Mouse (Mus musculus): Measurements from ENCODE around the gene Cxcl1.
A peak's percentile ranks its signal among the peaks of the same experiment; 100 is the strongest.
"Not testable (repeated sequence)": the region's sequence is repeated elsewhere in the genome, so short reads cannot be mapped to it uniquely, and the experiment has no call there.

Cxcl1 gene

DNA sequence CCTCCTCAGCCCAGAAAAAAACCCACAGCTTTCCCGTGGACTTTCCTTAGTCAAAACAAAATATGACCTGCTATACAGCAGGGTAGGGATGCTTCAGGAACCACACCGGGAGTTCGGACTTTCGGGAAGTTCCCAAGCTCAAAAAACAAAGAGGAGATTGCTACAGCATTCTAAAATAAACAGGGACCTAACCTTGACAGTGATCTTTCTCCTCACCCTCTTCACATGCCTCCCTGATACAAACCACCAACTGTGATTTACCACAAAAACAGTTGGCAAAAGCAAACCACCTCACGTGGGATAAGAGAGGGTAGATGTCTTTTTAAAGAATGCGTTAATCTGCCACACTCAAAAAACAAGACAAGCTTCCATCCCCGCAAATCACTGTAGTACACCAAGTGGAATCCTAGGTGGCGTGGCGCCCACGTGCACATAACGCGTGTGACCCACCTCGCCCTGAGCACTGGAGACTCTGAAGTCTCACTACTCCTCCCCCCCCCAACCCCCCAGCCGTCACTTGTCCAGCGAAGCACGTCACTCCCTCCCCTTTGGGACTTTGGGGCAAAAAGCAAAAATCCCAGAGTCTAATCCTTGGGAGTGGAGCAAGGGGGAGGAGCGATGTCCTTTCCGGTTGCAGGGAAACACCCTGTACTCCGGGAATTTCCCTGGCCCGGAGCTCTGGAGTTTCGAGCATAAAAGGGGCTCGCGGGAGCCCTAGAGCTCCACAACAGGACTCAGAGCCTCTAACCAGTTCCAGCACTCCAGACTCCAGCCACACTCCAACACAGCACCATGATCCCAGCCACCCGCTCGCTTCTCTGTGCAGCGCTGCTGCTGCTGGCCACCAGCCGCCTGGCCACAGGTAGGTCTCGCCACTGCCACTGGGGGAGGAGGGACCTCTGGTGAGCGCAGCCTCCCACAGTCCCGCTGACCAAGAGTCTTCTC, at the start of gene Cxcl1:
Cxcl1 (plus strand) TSS at position 723 of the 945 bp plus-strand sequence.
- no peak for DNase-seq (ENCODE audit: low read depth)

DNA sequence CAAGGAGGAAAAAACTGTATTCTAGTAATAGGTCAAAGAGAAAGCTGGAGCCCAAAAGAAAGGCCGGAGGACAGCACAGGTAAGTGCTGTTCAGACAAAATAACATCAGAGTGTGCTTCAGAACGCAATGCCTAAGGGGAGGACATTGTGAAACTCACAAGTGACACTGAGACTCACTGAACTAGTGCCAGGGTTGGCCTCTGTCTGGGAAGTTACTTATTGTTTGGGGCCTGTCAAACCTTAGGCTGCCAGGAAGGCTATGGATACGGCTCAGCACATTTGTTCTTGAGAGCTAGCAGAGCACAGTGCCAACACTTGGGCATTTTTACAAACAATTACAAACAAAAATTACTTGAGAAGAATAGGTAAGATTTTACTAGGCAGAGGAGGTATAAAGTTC, 47.1 kb upstream of the Cxcl1 start:
- DNase-seq (ENCODE audit: low read depth): no peak

DNA sequence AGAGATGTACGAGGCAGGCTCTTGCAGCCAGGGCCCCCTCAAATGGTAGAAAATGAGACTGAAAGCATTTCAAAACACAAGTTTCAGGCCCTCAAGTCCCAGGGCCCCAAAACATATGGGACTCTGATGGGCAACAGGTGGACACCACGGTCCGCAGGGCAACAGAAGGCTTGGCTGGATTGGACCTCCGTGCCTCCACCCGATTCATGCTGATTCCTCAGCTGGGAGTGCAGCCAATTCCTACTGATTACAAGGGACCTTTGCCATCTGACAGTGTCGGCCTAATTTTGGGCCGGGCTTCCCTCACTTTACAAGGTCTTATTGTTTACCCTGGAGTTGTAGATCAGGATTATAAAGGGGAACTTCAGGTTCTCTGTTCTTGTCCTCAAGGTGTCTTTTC, 40.9 kb upstream of the Cxcl1 start:
- DNase-seq (ENCODE audit: low read depth): not testable (repeated sequence)

DNA sequence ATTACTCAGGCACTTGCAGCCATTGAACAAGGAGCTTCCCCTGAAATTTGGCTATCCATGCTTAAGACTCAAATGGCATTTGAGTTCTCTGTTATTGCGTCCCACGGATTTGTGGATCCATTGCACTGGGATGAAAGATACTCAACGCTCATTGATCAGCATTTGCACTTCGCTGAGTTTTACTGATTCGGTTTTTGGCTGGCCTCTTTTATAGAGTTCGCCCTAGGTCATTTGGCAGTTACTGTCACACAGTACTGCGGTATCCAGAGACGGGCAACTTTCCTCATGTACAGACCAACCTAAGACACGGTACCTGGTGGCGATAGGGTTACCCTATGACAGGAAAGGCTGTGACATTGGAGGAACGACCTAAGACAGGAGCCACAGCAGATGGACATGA, 39.6 kb upstream of the Cxcl1 start:
- DNase-seq (ENCODE audit: low read depth): not testable (repeated sequence)

DNA sequence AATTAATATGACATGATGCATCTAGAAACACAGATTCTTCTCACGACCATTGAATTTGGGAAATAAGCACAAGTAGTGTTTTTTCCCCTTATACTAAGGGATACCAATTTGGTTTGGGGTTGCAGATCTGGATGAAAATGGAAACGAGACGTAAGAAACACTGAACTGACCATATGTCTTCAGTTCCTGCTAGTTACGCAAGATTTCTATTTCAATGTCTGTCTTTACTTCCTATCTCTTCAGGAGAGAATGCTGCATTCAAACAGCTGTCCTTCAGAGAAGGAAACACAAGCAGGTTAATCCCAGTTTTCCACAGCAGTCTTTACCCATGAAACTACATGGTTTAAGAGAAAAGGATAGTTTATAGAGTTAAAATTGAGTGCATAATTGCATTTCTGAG, 37.8 kb upstream of the Cxcl1 start:
- DNase-seq (ENCODE audit: low read depth): no peak

DNA sequence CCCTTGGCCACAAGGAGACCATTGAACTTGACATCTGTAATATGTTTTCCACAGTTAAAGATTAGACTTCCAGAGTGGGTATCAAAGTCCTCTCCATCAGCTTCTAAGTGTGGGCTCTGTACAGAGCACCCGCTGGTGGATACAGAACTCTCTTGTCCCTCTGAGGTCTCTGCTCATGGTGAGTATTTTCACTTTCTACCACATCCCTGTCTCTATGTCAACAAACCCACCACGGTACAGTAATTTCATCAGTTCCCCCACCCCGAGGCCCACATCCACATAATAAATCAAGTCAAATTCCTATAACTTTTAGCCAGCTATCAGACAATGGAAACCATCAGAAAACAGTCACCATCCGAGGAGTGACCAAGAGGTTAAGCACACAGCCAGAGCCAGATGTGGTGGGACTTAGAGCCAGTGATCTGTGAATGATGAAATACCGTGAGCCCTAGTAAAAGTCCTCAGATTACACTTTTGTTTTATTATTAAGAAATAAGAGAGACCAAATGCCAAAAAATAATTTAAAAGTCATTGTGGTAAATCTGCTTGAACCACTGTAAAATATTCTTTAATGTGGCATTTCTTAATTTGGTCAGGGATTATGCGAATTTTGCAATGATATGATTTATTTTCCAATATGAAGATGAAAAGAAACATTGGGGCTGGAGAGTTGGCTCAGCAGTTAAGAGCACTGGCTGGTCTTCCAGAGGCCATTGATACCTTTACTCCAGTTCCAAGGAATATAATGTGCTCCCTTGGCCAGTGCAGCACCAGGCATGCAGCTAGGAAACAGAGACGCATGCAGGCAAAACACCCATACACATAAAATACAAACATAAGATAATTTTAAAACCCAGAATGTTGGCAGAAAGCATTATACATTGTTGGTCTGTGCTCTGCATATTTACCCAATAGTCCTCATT, 35.5 kb upstream of the Cxcl1 start:
- DNase-seq (ENCODE audit: low read depth): peak; percentile 54

DNA sequence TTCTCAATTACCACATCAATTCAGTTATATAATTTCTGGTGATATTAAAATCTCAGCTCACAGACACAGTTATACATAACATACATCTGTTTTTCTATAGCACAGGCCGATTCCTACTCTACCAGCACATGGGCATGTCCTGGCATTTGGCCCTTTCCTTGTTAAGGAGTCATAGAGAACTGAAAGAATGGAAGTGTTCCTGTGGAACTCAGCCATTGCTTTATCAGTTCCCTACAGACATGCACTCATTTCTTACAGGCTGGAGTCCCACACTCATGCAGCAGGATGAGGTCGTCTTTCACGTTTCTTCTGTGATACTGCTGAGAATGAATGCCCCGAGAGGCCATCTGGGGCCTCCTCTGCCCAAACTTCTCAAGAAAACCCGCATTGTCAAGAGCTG, 33.6 kb upstream of the Cxcl1 start:
- DNase-seq (ENCODE audit: low read depth): no peak

DNA sequence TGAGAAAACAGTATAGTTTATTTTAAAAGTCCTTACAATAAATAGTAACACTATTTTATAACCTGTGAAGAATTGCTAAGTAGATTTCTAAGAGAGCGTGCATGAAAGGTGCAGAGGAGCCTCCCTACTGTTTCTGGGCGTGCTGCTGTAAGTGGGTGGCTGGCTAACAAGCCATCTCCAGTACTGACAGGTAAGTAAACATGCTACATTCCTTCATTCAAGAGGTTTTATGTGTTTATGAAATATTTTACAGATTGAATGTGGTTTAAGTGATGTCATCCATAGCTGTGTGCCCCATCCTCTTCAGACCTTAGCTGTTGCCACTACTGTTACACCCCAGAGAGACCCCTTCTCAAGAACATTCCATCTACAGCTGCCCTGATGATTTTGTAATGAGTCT, 32.6 kb upstream of the Cxcl1 start:
- DNase-seq (ENCODE audit: low read depth): no peak

DNA sequence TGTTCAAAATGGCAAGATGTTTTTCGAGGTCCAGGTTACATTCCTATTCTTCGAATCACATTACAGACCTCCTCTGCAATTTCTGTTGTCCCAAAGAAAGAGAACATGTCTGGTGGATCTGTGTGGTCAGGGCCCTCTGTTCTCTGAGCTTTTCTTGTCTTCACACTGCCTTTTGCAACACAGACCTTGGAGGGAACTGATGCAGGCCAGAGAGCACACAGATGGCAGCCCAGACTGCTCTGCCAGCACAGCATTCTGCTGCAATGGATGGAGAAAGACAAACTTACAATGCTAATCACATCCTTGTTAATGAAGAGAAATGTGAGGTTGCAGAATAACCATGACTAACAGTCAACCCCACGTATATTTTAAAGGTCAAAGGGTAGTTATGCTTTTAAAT, 32.0 kb upstream of the Cxcl1 start:
- DNase-seq (ENCODE audit: low read depth): no peak

DNA sequence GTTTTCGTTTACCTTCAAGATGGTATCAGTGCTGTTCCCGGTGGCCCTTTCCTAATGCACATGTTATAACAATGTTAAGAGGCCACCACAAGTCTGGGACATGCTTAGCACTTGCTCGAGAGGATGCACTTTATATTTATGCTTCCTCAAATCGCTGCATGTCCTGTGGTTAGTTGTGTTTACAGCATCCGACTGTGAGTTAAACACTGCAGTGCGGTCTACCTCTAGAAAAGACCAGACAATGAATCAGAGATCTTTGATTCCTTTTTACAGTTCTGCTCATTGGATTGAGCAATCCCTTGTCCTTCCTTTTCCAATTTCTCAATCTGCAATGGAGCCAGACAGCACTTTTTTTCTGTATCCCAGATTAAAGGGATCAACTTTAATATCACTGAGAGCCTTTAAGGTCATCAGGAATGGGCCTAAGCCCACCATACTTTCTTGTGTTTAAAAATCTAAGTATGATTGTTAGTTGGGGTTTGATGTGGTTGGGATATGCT, 29.1 kb upstream of the Cxcl1 start:
- no peak for DNase-seq (ENCODE audit: low read depth)

DNA sequence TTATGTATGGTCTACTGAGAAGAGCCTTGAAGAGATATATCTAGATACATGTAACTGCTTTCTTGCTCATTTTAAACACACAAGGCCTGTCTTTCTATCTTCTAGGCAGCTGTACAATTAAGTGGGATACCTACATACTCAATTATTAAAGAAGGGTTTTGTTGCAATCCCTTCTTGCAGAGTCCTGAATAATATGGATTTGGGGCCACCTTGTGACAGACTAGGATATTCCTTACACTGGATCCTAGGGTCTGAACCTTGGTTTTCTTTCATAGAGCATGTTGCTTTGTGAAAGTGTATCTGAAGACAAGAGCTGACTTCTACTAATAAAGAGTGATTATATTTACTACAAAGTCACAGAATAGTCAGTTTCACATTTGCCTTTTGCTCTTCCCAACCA, 24.3 kb upstream of the Cxcl1 start:
- no peak for DNase-seq (ENCODE audit: low read depth)

DNA sequence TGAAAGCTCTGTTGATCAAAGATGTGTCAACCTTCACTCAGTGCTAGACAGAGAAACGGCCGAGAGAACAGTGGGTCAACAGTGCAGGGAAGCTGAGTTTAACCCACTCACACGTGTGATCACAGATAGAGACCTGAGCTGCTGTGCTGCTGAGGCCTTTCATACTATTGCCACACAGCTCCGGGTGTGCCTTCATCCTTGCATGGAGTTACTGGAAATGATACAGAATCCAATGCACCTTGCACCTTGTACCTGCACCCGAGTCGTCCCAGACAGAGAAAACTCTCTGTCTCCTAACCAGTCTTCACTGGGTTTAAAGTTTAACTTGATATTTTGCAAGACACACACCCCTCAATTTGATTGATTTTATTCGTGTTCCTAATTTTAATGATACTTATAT, 18.7 kb upstream of the Cxcl1 start:
- no peak for DNase-seq (ENCODE audit: low read depth)

DNA sequence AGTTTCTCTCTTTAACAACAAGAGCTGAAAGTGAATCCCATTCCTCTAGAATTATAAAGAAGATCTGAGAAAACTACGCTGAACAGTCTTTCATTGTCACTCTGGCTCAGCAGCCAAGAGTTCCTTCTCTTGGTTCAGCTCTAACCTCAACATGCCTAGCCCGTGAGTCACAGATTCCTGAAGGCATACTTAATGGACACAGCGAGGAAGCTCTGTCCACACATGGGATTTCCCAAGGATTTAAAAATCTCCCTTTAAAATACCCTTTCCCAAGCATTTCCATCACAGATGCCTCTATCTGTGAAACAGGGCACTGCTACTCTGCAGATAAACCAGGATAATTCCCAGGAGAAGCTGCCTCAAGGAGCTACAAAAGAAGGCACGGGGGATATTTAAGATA, 15.0 kb upstream of the Cxcl1 start:
- DNase-seq (ENCODE audit: low read depth): peak; percentile 66

DNA sequence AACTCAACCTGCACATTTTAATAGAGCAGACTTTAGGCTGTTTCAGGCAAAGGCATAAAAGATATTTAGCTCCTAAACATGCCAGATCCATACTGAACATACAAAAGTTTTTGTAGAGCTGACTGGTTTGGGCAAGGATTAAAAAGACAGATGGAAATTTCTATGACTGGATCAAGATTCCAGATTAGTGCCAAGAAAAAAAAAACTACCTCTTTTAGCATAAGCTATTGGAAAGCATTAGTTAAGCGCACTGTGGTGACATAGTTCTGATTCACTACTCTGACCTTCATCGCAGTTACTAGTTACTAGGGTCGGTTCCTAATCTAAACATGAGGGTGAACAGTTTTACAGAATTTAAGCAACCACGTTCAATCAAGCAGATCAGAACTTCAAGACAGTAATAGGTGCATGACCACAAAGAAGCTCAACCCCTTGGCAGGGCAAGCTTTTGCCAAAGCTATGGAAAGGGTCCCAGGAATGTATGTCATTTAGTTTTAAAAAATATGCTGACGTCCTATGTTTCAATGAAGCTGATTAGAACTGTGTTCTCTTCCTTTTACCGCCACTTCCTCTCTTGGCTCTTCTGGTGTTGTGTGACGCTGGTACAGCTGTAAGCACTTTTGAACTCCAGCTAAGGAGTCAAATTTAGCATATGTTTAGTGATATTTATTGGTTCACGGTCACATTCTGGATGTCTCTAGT, 14.4 kb upstream of the Cxcl1 start:
- DNase-seq (ENCODE audit: low read depth): no peak

DNA sequence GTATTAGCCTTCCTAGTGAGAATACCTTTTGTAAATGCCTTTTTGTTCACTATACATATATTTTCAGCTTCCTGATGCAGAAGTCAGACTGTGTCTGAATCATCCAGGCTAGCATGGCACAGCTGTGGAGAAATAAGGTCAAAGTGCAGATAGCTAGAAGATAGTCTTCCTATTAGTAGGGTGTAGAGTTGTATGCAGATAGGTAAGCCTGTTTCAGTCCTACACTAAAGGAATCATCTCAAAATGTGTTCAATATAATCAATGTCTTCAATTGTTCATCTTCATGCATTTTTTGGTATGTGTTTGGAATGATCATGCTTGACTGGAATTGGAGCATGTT, 13.9 kb upstream of the Cxcl1 start:
- DNase-seq (ENCODE audit: low read depth): no peak

DNA sequence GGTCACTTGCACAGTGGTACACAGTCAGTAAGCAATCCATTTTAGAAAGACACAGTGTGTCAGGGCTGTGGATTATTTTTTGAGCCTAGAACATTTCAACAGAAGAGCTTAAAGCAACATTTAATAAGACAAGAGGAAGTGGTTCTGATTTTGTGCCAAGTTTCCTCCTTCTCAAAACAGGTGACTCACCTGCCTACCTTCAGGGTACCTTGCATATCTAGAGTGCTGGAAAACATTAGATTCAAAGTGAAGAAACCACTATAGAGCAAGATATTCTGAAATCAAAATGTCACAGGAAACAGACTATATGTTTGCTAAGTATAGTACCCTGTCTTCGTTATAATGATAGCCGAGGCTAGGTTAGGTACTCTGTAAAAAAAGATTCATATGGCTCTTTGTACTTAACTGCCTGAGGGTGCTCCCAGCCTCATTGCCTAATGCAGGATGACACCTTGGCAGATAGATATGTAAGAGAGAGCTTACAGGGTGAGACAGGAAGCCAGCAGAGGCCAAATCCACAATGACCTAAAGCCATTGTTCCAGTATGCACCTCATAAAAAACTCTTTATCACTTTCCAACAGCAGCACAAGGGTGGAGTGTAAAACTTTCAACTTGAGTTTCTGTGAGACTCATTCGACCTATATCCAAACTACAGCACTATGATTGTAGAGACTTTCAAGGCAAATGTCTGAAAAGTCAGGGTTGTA, 11.6 kb upstream of the Cxcl1 start:
- DNase-seq (ENCODE audit: low read depth): no peak

DNA sequence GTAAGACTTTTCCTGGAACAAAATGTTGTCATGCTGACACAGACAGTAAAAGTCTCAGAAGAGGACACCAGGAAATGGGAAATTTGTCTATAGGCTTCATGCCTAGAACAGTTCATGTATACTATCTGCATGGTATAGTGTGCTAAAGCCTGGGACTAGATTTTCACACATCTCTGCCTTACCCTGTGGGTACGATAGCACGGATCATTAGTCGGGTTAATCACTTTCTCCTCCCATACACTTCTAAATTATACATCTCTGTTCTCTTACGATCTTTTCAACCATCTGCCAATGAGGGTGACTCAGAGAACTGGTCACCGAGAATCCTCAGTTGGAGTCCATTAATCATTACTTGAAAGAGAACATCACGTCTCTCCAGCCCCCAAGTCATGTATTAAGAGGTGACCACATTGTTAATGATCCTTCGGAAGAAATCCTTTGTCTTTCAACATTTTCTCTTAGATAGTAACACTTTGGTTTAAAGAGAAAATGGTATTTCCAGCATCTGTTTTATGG, 10.6 kb upstream of the Cxcl1 start:
- no peak for DNase-seq (ENCODE audit: low read depth)

DNA sequence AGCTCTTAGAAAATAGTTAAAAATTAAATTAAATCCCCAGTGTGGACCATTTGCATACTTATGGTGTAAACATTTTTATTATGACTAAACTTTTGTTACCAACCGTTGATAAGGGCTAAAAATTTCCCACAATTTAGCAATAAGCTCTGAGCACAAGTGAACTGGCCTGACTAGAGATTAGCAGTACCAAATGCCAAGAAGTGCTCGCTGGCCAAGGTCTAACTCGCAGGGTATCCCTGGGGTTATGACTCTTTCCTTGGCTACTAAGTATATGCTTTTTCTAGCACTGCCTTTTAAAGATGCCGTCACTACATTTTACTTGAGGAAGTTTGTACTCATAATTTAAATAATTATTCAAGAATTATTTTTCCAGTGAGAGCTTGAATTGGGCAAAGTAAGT, 10.0 kb upstream of the Cxcl1 start:
- no peak for DNase-seq (ENCODE audit: low read depth)

DNA sequence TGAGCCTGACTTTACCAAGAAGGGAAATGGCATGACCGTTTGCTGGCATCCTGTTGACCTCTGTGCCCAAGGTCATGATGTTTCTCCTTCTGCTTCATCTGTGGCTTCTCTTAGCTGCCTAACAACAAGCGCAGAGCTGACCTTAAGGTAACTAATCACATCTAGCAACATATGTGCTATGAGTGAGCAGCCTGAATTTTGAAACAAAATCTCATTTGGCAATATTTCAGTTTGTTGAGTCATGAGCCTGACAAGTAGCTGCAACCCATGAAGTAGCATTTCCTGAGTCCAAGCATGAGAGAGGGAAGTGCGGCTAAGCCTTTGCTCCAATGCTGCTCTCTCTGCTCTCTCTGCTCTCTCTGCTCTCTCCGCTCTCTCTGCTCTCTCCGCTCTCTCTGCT, 9.4 kb upstream of the Cxcl1 start:
- no peak for DNase-seq (ENCODE audit: low read depth)

DNA sequence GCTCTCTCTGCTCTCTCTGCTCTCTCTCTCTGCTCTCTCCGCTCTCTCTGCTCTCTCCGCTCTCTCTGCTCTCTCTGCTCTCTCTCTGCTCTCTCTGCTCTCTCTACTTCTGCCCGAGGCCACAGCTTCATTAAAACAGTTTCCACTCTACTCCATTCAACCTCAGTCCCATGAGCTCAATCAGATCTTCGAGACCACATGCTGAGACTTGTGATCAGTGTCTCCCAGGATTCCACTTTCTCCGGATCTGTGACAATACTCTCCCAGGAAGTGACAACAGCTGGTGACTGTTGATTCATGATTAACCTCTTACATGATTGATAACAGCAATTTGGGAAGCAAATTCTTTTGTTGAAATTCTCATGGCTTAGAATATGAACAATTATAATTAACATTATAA, 8.9 kb upstream of the Cxcl1 start:
- no peak for DNase-seq (ENCODE audit: low read depth)

DNA sequence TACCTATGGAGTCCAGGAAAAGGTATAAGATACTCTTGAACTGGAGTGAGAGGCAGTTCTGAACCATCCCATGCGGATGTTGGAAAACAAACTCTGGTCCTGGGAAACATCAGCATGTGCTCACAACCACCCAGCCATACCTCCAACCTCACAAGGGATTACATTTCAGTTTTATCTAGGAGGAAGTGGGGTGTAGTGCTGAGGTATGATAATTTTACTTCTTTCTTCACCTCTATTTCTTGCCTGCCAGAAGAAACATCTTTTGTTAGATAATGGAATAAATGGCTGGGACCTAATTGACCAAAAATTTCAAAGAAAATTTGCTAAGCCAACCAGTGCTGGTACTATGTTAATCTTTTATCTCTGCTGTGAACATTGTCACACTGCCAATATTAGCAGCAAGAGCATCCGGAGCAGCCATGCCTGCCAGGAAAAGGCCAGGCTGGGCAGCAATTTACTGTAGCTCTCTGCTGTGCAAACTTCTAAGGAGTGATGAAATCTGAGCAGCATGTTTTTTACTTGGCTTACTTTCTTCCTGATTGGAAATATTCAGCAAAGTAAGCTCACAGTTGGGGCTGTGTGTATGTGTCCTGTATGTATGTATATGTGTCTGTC, 6.3 kb upstream of the Cxcl1 start:
- no peak for DNase-seq (ENCODE audit: low read depth)

Measured in fibroblast of lung, adult 2 months (primary cell).